Mouse (Mus musculus) olfactory bulb, adult 2 months (tissue): Measurements from ENCODE around the gene Znhit3. TPM values are rescaled to one million over a fixed set of nuclear protein-coding genes. Genes with fewer than 3 reads are reported as not detected.

Source experiments
- H3K27ac ChIP-seq: fragments of 200-500 bp; 2 replicates; pipeline ENCODE4 v1.5.1; 2012; ENCODE audit warnings: low read depth, low read length; ENCODE audit not compliant: insufficient read depth
- H3K4me1 ChIP-seq: fragments of 200-500 bp; 2 replicates; pipeline ENCODE4 v1.6.1; 2012; ENCODE audit warnings: low read length; ENCODE audit not compliant: control insufficient read depth, insufficient read depth
- H3K4me3 ChIP-seq: fragments of 200-500 bp; 2 replicates; pipeline ENCODE4 v1.5.1; 2012; ENCODE audit warnings: mild to moderate bottlenecking, low read depth, low read length, moderate library complexity; ENCODE audit not compliant: insufficient read depth
- CTCF ChIP-seq: fragments of 200-500 bp; IDR thresholded peaks from 2 replicates; pipeline ENCODE4 v1.5.1; 2012; ENCODE audit warnings: low read depth, mild to moderate bottlenecking, low read length, moderate library complexity; ENCODE audit not compliant: insufficient read depth
- POLR2A ChIP-seq: fragments of 200-500 bp; IDR thresholded peaks from 2 replicates; pipeline ENCODE4 v1.6.1; 2012; ENCODE audit warnings: mild to moderate bottlenecking, low read depth, low read length, moderate library complexity; ENCODE audit not compliant: insufficient read depth
- WGBS: fragments of 180-500 bp; shearing (Covaris S2); methylation state at CpG from one replicate; pipeline ENCODE4 v1.1.7; 2018; 5-methylcytosine and 5-hydroxymethylcytosine counted together
- polyA plus RNA-seq: library from polyadenylated mRNA; stranded (reverse); fragments of >200 nt; gene quantifications from 2 replicates; pipeline ENCODE4 v1.2.4, GENCODE M21; 2012; ENCODE audit warnings: low replicate concordance; ENCODE audit not compliant: missing spikeins, insufficient read depth, insufficient read length

Znhit3 gene
- polyA plus RNA-seq: not detected in 2 replicates

DNA sequence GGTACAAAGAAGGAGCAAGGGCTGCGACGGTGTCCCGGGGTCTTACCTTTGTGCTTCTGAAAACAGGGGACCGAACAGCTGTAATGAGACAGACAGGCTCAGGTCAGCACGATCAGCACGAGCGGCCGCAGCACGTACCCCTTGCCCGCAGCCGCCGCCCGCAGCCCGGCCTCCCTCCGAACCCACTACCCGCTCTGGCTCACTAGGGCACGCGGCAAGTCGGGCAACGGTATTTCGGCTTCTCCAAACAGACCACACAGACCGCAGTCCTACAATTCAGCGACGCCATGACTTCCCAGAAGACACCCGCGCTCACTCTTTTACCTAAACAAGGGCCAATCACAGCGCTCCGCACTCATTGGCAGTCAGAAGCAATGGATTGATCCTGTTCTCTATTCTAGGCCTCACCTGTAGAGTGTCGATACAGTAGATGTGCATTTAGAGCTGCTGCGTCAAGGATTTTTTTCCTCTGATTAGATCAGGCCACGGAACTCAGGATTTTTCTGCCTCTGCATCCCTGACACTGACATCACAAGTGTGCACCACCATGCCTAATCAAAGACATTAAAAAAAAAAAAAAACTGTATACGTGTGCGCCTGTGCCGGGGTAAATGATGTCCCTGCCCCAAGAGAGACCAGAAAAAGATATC lies at the start of gene Znhit3:
Gene Znhit3, minus strand, starts transcription at position 314 of the 650 bp plus-strand sequence.
- TF ChIP-seq CTCF (no peak), POLR2A (peak; percentile 51; the same call in 1 of the 2 replicates)
- Histone ChIP-seq H3K4me1 (peaks cover 9% of the 10 kb centered on the region; the same call in 1 of the 2 replicates), H3K27ac (no peak within 1 kb of the TSS), H3K4me3 (peak within 1 kb of the TSS; percentile 61)
- WGBS: 2% methylated on average over 34 of the region's 34 CpGs

DNA sequence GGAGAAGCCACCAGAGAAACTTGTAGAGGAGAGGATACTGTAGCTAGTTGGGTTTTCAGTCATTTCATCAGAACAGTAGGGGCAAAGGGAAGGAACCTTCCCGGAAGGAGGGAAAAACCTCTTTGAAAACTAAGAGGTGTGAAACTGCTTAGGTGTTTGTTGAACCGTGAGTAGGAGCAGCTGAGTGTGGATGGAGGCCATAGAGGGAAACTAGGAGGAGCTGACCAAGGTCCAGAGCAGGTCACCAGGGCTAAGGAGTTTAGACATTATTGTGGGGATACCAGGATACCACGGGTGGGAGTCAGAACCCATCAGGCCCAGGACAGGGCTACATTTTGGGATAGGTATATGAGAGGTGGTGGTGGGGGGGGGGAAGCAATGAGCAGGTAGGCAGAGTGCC lies 47.4 kb upstream of the Znhit3 start:
- Histone ChIP-seq H3K4me3 (no peak overlapping the region), H3K27ac (no peak overlapping the region), H3K4me1 (peaks cover 21% of the 10 kb centered on the region)
- 85% methylated on average over 3 of the region's 3 CpGs for WGBS
- no peak for TF ChIP-seq POLR2A
- TF ChIP-seq CTCF: no peak

DNA sequence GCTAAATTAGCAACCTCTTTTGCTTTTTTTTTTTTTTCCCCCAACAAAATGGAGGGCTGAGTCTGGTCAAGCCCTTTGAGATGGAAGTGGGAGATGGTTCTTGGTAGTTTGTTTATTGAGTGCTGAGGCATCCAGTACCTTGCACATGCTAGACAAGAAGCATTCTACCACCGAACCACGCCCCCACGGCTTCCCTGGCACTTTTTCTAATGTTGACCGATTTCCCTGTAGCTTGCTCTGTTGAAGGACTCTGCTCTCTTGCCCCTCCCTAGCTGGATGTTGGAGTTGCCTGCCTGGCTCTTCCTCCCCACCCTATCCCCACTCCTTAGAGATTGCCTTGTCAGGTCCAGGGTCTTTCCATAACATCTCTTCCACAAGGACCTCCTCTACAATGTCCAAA lies 46.4 kb upstream of the Znhit3 start:
- H3K27ac ChIP-seq: no peak overlapping the region
- H3K4me1 ChIP-seq: peaks cover 23% of the 10 kb centered on the region
- H3K4me3 ChIP-seq: no peak overlapping the region
- 87% methylated on average over 4 of the region's 4 CpGs for WGBS
- TF ChIP-seq POLR2A: no peak
- no peak for TF ChIP-seq CTCF

DNA sequence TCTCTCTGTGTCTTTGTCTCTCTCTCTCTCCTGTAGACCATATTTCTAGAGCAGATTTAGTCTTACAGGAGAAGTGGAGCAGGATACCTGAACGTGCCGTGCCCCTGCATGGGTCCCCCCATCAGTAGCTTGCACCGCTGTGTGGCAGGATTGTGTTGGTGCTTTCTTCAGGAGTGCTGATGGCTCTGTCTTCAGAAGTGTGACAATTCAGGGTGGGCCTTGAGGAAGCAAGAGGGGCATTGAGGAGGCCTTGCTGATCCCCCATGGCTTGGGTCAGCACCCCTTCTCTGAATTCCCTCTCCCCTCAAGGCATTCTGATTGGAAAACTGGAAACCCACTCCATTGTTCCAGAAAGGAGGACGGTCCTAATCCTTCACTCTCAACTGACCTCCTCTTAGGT lies 45.4 kb upstream of the Znhit3 start:
- H3K4me3 ChIP-seq: no peak overlapping the region
- no peak overlapping the region for H3K27ac ChIP-seq
- TF ChIP-seq CTCF (no peak), POLR2A (no peak)
- peaks cover 17% of the 10 kb centered on the region for H3K4me1 ChIP-seq
- 85% methylated on average over 4 of the region's 4 CpGs for WGBS

DNA sequence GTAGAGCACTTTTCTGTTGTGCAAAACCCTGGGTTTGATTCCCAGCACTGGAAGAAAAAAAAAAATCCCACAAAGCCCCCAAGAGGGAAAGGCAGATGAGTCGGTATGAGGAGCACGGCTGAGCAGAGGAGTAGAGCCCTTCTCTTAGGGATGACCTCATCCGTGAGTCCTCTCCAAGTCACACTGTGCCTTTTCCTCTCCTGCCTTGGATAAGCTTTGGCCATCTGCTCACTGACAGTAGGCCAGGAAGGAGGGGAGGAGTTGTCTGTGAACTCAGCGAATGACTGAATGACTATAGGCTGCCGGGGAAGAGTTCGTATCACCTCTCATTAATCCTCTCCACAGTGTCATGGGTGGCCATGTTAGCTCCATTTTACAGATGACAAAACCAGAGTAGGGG lies 44.6 kb upstream of the Znhit3 start:
- H3K4me3 ChIP-seq: no peak overlapping the region
- H3K4me1 ChIP-seq: peaks cover 11% of the 10 kb centered on the region
- WGBS: 79% methylated on average over 6 of the region's 6 CpGs
- H3K27ac ChIP-seq: no peak overlapping the region
- TF ChIP-seq CTCF: no peak
- no peak for TF ChIP-seq POLR2A

DNA sequence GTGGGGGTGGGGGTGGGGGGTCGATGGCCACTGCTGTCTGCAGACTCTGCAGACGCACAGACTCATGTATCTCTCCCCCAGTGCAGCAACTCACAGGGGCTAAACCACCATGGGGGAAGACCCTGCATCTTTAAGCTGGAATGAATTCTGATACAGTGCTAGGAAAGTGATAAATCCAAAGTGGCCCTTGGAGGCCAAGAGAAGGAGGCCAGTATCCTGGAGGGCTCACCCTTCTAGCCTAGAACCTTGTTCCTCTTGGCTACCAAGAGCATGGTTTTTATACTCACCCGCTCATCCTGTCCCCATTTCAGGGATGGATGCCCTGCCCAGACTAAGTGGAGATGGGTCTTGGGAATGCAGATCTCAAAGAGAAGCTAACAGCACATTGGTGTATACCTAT lies 44.1 kb upstream of the Znhit3 start:
- peaks cover 11% of the 10 kb centered on the region for H3K4me1 ChIP-seq
- TF ChIP-seq CTCF (no peak), POLR2A (no peak)
- H3K4me3 ChIP-seq: no peak overlapping the region
- WGBS: 61% methylated on average over 3 of the region's 3 CpGs
- H3K27ac ChIP-seq: no peak overlapping the region

DNA sequence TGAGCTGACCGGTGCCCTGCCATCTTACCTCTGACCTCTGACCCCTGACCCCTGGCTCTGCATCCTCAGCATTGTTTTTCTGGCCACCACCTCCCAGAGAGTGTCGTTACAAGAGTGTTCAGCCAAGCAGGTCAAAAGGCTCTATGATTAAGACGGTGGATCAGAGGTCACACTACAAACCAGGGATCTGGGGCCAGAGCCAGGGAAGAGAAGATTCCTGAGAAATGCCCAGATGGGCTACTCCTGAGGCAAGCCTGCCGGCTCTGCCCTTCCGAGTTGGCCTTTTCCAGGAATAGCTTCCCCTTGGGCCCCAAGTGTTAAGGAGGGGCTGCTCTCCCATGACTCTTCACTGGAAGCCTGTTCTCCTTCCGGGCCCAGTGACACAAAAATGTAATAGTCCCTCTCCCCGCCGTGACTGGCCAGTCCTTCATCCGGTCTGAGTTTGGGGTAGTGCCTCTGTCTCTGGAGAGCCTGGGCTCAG lies 43.6 kb upstream of the Znhit3 start:
- 24% methylated on average over 9 of the region's 9 CpGs for WGBS
- Histone ChIP-seq H3K4me1 (peaks cover 11% of the 10 kb centered on the region), H3K4me3 (no peak overlapping the region), H3K27ac (no peak overlapping the region)
- TF ChIP-seq CTCF (no peak), POLR2A (no peak)

DNA sequence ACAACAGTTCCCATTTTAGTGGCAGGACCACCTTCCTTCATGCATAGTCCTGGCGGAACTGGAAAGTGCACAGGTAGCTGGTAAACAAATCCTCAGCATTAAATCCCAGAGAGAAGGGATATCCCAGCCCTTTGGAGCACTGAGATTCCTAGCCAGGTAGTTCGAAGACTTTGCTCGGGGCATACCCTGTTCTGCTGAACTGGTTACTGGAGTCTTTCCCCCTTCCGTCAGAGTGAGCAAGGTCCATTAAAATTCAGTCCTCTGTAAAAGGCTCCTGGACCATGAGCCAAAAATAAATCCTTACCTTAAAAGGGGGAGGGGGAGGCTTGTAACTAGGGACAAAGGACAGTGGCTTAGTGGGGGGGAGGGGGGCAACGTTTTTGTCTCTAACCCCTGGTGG lies 43.0 kb upstream of the Znhit3 start:
- Histone ChIP-seq H3K27ac (no peak overlapping the region), H3K4me1 (peaks cover 11% of the 10 kb centered on the region), H3K4me3 (no peak overlapping the region)
- WGBS: 37% methylated on average over 5 of the region's 5 CpGs
- TF ChIP-seq POLR2A: no peak
- no peak for TF ChIP-seq CTCF

DNA sequence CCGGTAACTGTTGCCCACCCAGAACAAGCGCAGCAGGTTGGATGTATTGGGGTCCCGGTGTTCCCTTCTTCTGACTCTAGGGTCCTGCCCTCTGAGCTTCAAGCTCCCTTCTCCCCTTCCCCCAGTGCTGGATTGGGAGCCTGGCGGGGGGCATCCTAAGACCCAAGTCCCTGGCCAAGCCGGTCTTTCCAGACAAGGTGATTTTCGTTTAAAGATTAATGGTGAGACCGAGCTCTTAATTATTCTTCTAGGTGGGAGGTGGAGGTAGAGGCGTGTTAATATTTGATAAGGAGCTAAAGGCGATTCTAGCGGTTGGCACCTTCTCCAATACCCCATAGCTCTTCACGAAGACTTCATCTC lies 42.1 kb upstream of the Znhit3 start:
- WGBS: 7% methylated on average over 11 of the region's 11 CpGs
- Histone ChIP-seq H3K27ac (no peak overlapping the region), H3K4me3 (peak overlapping the region; percentile 42)

More for the DNA sequence above, 42.1 kb upstream of the Znhit3 start:
- TF ChIP-seq CTCF: no peak
- TF ChIP-seq POLR2A: no peak
- peaks cover 11% of the 10 kb centered on the region for H3K4me1 ChIP-seq
